Mouse (Mus musculus): ENCODE results near the gene Iqcg.

Gene Iqcg

DNA sequence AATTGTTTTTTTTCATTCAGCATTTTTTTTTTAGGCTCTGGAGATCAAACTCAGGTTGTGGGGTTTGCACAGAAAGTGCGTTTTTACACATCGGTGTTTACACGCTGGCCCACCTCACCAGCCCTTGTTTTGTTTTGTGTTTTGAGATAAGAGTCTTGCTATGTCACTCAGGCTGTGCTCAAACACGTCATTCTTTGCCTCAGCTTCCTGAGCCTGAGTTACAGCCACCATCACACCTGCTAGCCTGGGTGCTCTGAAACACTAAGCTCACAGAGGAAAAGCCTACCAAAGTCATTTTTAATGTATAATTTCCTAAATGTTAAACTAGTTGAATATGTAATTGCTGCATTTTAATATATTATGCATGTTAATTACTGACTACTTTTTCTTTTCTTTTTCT lies 74.6 kb downstream of the Iqcg start:
- no peak for DNase-seq (ENCODE audit: low read depth, low spot score)

DNA sequence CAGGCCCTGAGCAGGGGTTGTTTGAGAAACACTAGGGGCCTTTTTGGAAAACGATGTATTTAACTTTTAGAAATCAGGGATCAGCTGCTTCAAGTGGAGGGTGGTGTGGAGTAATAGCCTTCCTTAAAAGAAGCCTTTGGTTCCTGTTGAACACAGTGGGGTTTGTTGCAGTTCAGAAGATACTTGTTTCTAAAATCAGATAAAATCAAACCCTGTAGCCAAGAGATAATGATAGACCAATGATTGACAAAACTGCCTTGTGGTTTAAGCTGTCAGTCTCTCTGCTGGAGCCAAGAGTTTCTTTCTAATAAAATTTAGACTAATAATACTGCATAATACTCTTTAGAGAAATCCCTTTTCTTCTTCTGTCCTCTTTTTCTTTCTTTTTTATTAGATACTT lies 75.8 kb downstream of the Iqcg start:
- no peak for DNase-seq (ENCODE audit: low read depth, low spot score)

DNA sequence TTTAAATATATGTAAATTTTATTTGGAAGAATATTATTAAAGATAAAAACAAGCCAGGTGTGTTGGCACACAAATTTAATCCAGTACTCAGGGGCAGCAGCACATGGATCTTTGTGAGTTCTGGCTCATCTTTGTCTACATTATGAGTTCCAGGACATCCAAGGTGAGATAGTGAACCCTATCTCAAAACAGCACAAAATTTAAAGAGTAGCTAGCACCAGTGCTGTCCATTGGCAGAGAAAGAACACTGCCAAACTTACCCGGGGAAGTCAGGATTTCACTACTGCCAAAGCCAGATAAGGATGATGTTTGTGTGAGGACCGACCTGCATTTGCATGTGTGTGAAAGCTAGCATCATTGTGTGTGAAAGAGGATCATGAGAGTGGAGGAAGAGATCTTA lies 83.0 kb downstream of the Iqcg start:
- DNase-seq (ENCODE audit: low read depth, low spot score): no peak

DNA sequence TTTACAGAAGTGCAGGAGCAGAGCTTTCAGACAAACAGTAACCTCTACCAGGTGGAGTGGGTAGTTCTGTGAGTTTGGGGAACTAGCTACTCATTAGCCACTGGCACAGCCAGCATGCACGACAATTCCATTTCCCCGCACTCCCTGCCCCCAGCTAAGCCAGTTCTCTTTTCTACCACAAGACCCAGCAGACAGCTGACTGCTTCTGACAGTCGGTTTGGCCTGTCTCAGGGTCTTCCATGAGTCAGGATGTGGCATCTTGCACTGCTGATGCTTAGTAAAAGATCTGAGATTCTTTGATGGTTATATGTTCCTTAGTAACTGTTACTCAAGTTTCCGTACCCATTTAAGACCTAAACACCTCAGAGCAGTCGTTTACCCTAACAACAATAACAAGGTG lies 83.5 kb downstream of the Iqcg start:
- no peak for DNase-seq (ENCODE audit: low read depth, low spot score)

All from retina, adult 2 months (tissue).